Mouse (Mus musculus) gonadal fat pad, adult 2 months (tissue): ENCODE measurements around the gene Bcl2. TPM values are rescaled to one million over a fixed set of nuclear protein-coding genes. Genes with fewer than 3 reads are reported as not detected.

Experiments
- DNase-seq: peaks from one replicate; pipeline ENCODE4 v3.0.0-alpha.2; 2012; ENCODE audit warnings: low read depth
- polyA plus RNA-seq: library from polyadenylated mRNA; depleted of rRNA; stranded (reverse); fragments of >200 nt; gene quantifications from 2 replicates; pipeline ENCODE4 v1.2.3, GENCODE M21; 2012; rRNA removed

Gene Bcl2
- polyA plus RNA-seq, 1 experiment: 2.4 TPM

DNA sequence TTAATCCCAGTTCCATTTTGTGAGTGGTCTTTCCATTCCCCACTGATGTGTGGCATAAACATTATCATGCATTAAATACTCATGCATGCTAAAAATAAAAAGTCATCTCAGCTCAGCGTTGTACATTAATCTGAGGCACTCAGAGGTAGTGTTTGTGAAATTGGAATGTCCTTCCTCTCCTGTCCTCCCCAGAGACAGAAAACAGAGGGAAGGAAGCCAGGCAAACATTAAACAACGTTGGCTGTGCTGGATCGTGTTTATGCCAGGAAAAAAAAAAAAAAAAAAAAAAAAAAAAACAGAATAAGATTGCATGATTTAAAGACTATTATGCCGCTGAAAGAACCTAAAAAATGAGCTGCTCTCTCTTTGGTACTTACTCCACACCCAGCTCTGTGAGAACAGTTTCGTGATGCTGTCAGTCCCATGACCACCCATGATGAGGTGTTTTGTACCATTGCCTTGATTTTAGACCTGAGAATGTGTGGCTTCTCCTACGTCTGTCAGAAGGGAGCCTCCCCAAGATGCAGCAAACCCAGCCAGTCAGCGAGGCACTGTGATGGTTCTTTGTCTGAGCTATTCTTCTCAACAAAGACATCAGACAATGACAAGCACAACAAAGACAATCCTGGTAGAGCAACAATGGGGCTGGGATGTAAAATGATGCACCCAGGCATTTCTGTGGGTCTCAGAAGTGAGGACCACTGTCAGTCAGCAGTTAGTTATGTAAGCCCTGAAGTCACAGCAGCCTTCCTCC lies 200.0 kb downstream of the Bcl2 start:
- no peak for DNase-seq

GRCm38 (mm10) chr1:106513481-106513880 lies 200.6 kb downstream of the Bcl2 start:
- DNase-seq: no peak

- no peak for DNase-seq
These were observed 202.5 kb downstream of the Bcl2 start for GRCm38 (mm10) chr1:106511593-106511992.

- no peak for DNase-seq
These were observed 206.5 kb downstream of the Bcl2 start for GRCm38 (mm10) chr1:106507556-106507955.

- no peak for DNase-seq
These were observed 210.2 kb downstream of the Bcl2 start for GRCm38 (mm10) chr1:106503910-106504309.

DNA sequence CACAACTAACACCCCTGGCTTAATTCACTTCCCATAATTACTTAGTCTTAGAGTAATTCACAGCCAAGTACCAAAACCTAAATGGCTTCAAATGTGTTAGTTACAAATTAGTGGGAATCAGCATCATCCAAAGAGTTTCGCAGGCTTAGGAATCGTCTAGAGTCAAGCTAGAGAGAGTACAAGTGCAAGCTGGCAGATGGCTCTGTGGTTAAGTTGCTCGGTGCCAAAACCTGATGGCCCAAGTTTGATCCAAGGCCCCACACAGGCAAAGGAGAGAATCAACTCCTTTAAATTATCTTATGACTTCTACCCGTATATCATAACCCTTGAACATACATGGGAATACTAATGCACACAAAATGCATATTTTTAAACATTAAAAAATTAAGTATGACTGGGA lies 210.7 kb downstream of the Bcl2 start:
- DNase-seq: no peak

GRCm38 (mm10) chr1:106497999-106498398 lies 216.1 kb downstream of the Bcl2 start:
- DNase-seq: no peak

Other genes starting within 250 kb of the Bcl2 start
- 24.0 and 29.3 TPM in 2 replicates for gene Kdsr, start 45.5 kb upstream of the Bcl2 start, polyA plus RNA-seq
- 14.7 and 17.1 TPM in 2 replicates for gene Vps4b, start 82.5 kb upstream of the Bcl2 start, polyA plus RNA-seq
- 1.9 and 2.1 TPM in 2 replicates for gene Serpinb5, start 146.9 kb upstream of the Bcl2 start, polyA plus RNA-seq
- 0.20 and 0.43 TPM in 2 replicates for gene Serpinb12, start 220.2 kb upstream of the Bcl2 start, polyA plus RNA-seq